Mouse (Mus musculus) duodenum, adult 2 months (tissue): ENCODE measurements around the gene Zfp385c. TPM values are rescaled to one million over a fixed set of nuclear protein-coding genes. Genes with fewer than 3 reads are reported as not detected.

ENCODE experiments used
- polyA plus RNA-seq: library from polyadenylated mRNA; depleted of rRNA; stranded (reverse); fragments of >200 nt; gene quantifications from 2 replicates; pipeline ENCODE4 v1.2.3, GENCODE M21; 2012; ENCODE audit warnings: low replicate concordance; rRNA removed

Gene Zfp385c
- polyA plus RNA-seq, result 1.2 TPM in 2 replicates

GRCm38 (mm10) chr11:100692164-100692616 lies at the start of gene Zfp385c:
Gene Zfp385c, minus strand, starts transcription at chr11:100692455.

DNA sequence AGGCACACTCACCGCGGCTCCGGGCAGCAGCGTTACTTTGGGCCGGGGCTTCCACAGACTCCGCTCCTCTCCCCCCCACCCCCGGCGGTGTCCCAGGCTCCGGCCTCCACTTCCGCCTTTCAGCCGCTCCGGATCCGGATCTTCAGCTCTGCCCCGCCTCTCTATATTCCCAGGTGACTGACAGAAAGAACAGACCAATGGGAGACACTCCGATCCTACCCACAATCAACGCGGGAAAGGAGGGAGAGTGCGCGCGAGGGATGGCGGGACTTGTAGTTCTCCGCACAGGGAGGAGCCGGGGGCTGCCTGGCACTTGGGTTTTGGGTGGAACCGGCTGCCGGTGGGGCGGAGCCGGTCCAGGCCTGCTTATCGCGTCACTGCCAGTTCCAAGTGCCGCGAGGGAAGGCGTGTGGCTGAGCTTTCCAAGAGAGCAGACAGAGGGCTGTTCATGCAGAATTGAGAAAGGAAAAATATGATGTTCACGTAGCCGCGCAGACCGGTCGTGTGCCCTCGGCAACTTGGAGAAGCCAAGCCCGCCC lies 45.9 kb upstream of the Zfp385c start, which contains the start of gene Rab5c:
Gene Rab5c (minus strand): TSS at position 150 of the 539 bp plus-strand sequence.

DNA sequence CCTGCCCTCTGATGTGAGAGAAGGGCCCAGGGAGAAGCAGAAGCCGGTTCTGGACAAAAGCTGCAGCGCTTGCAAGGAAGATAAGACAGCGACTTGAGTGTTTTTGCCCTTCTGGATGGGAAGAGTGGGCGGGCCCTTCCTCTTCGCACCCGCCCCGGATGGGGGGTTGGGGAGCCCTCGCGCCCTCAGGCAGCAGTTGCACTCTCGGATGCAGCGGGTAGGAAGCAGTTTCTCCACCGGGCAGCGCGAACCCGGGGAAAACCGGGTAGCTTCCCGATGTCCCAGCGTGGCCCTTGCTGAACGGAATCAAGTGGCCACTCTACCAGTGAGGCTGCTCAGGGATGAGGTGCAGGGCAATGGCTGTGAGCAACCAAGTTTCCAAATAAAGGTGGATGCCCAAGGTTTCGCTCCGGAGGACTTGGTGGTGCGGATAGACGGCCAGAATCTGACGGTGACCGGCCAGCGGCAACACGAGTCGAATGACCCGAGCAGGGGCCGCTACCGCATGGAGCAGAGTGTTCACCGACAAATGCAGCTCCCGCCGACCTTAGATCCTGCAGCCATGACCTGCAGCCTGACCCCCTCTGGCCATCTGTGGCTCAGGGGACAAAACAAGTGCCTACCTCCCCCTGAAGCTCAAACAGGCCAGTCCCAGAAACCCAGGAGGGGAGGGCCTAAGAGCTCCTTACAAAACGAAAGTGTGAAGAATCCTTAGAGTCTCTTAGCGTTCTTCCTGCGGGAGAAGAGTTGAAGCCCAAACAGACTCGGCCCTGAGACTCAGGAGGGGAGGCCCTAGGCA lies 21.7 kb upstream of the Zfp385c start, which contains the start of gene Hspb9:
Gene Hspb9 (plus strand): TSS at position 116 of the 799 bp plus-strand sequence.

GRCm38 (mm10) chr11:100711783-100712615 lies 19.7 kb upstream of the Zfp385c start, which contains the start of gene Kat2a:
Gene Kat2a, minus strand, starts transcription at chr11:100712465.

DNA sequence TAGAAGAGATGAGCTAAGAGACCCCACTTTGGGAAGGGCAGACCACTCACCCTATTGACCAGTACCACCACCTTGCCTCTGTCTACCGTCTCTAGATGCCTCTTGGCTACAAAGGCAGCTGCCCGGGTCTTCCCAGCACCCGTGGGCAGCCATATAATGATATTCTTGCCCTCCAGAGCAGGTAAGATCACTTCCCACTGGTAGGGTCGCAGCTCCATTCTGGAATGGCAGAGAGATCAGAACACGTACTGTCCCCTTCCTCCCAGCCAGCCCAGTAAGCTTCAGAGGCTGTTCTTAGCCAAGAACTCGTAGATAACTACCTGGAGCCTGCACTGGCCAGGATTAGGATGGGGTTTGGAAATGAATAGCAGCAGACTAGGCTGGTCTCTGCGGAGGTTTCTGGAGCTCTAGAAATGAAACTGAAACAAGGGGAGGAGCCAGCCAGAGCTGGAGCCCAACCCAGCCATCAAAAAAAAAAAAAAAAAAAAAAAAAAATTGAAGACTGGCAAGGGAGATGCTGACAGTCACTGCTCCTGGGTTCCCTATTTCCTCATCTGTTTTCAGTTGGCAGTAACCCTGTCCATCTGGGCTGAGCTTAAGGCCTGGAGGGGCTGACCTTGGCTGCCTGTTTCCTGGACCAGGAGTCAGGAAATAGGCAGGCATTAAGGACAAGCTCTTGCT lies 11.7 kb upstream of the Zfp385c start, which contains the start of gene Dhx58:
Gene Dhx58 (minus strand): TSS at position 421 of the 681 bp plus-strand sequence.

GRCm38 (mm10) chr11:100619982-100620381 lies 72.3 kb downstream of the Zfp385c start, which contains the start of gene Dnajc7:
Gene Dnajc7, minus strand, starts transcription at chr11:100620168.

GRCm38 (mm10) chr11:100618761-100619484 lies 73.3 kb downstream of the Zfp385c start, which contains the start of gene Nkiras2:
Gene Nkiras2, plus strand, starts transcription at chr11:100619244.

Other genes starting within 250 kb of the Zfp385c start
- gene Klhl11, start 219.7 kb downstream of the Zfp385c start, polyA plus RNA-seq, result 0.66 and 1.8 TPM in 2 replicates
- gene Acly, start 164.5 kb downstream of the Zfp385c start, polyA plus RNA-seq, result 14.8 and 19.5 TPM in 2 replicates
- 0.02 and 0.09 TPM in 2 replicates for gene Ttc25, start 146.8 kb downstream of the Zfp385c start, polyA plus RNA-seq
- 13.1 and 17.8 TPM in 2 replicates for gene Cnp, start 117.6 kb downstream of the Zfp385c start, polyA plus RNA-seq
- gene Nkiras2, start 73.2 kb downstream of the Zfp385c start, polyA plus RNA-seq, result 88.6 and 104 TPM in 2 replicates
- 11.8 and 12.7 TPM in 2 replicates for gene Dnajc7, start 72.3 kb downstream of the Zfp385c start, polyA plus RNA-seq
- 8.6 and 11.1 TPM in 2 replicates for gene Dhx58, start 11.8 kb upstream of the Zfp385c start, polyA plus RNA-seq
- 14.6 and 21.8 TPM in 2 replicates for gene Kat2a, start 20.0 kb upstream of the Zfp385c start, polyA plus RNA-seq
- not detected in 2 replicates for gene Hspb9, start 21.4 kb upstream of the Zfp385c start, polyA plus RNA-seq
- 226 and 343 TPM in 2 replicates for gene Rab5c, start 45.8 kb upstream of the Zfp385c start, polyA plus RNA-seq
- gene Kcnh4, start 67.5 kb upstream of the Zfp385c start, polyA plus RNA-seq, result not detected in 2 replicates
- gene Hcrt, start 70.5 kb upstream of the Zfp385c start, polyA plus RNA-seq, result not detected in 2 replicates
- 7.8 and 9.0 TPM in 2 replicates for gene Ghdc, start 78.5 kb upstream of the Zfp385c start, polyA plus RNA-seq
- gene Stat5b, start 158.3 kb upstream of the Zfp385c start, polyA plus RNA-seq, result 7.1 and 8.7 TPM in 2 replicates
- 4.8 and 8.4 TPM in 2 replicates for gene Stat5a, start 166.9 kb upstream of the Zfp385c start, polyA plus RNA-seq
- 48.3 and 72.0 TPM in 2 replicates for gene Stat3, start 247.1 kb upstream of the Zfp385c start, polyA plus RNA-seq